Mouse (Mus musculus) embryonic facial prominence, embryonic 10.5 days (tissue): ENCODE results near the gene Scarf1. TPM values are rescaled to one million over a fixed set of nuclear protein-coding genes. Genes with fewer than 3 reads are reported as not detected.
A peak's percentile ranks its signal among the peaks of the same experiment; 100 is the strongest.

Experiments
- DNase-seq: peaks from one replicate; pipeline ENCODE4 v3.0.0-alpha.2; 2017; ENCODE audit warnings: low spot score
- H3K27ac ChIP-seq: fragments of 300-500 bp; sonication (generic); replicated peaks from 2 replicates; pipeline ENCODE4 v1.5.1; 2016; ENCODE audit warnings: mild to moderate bottlenecking
- H3K27me3 ChIP-seq: fragments of 300-500 bp; sonication (generic); replicated peaks from 2 replicates; pipeline ENCODE4 v1.6.1; 2016; ENCODE audit warnings: low read depth, mild to moderate bottlenecking; ENCODE audit not compliant: poor library complexity, severe bottlenecking
- H3K36me3 ChIP-seq: fragments of 300-500 bp; sonication (generic); replicated peaks from 2 replicates; pipeline ENCODE4 v1.6.1; 2016; ENCODE audit warnings: mild to moderate bottlenecking, moderate library complexity
- H3K4me1 ChIP-seq: fragments of 300-500 bp; sonication (generic); 2 replicates; pipeline ENCODE4 v1.6.1; 2016
- H3K4me3 ChIP-seq: fragments of 300-500 bp; sonication (generic); 2 replicates; pipeline ENCODE4 v1.5.1; 2016; ENCODE audit warnings: mild to moderate bottlenecking, moderate library complexity
- H3K9me3 ChIP-seq: fragments of 300-500 bp; sonication (generic); 2 replicates; pipeline ENCODE4 v1.6.1; 2016; ENCODE audit warnings: mild to moderate bottlenecking
- WGBS: fragments of 180-500 bp; shearing (Covaris S2); methylation state at CpG from one replicate; pipeline ENCODE4 v1.1.7; 2016; 5-methylcytosine and 5-hydroxymethylcytosine counted together
- polyA plus RNA-seq: library from polyadenylated mRNA; unstranded; fragments of >200 nt; fragmentation: Nextera tagmentation; extraction: Ambion mirVana; gene quantifications from 2 replicates; pipeline ENCODE4 v1.2.1, GENCODE M21; 2016

The Scarf1 gene
- polyA plus RNA-seq, 1 experiment from 2014 or later: 4.8 TPM

DNA sequence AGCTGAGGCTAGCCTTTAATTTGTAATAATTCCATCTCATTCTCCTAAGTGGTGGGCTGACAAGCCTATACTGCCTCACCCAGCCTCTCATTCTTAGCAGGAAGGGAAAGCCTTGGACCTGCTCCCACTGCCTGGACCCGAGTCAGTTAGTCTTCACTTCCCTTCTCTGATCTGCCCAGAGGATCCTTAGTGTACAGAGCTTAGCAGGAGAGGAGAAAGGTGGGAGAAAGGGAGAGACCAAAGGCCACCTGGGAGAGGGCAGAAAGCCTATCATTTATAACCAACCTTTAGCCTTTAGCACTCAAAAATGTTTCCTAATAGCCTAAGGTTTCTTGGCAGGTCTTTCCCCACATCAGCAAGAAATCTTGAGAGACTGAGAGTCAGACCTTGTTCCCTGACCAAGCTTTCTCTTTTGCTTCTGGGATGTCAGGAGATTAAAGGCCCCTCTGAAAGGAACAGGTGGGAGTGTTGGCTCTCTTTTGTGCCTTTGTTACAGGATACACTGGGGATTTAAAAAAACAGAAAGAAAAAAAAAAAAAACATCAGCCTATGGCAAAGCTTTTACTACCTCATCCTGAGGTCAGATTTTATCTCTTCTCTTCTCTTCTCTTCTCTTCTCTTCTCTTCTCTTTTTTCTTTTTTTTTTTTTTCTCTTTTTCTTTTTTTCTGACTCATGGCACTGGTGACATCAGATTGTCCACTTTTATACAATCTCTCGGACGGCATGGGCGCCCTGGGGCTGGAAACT lies 21.1 kb downstream of the Scarf1 start:
- Histone ChIP-seq H3K27me3 (peaks cover 12% of the 10 kb centered on the region; the same call in 1 of the 2 replicates), H3K4me1 (peaks cover 41% of the 10 kb centered on the region), H3K9me3 (no peaks in the 10 kb centered on the region), H3K36me3 (no peaks in the 10 kb centered on the region), H3K4me3 (no peak overlapping the region), H3K27ac (no peak overlapping the region)
- 47% methylated on average over 4 of the region's 4 CpGs for WGBS
- DNase-seq: no peak

DNA sequence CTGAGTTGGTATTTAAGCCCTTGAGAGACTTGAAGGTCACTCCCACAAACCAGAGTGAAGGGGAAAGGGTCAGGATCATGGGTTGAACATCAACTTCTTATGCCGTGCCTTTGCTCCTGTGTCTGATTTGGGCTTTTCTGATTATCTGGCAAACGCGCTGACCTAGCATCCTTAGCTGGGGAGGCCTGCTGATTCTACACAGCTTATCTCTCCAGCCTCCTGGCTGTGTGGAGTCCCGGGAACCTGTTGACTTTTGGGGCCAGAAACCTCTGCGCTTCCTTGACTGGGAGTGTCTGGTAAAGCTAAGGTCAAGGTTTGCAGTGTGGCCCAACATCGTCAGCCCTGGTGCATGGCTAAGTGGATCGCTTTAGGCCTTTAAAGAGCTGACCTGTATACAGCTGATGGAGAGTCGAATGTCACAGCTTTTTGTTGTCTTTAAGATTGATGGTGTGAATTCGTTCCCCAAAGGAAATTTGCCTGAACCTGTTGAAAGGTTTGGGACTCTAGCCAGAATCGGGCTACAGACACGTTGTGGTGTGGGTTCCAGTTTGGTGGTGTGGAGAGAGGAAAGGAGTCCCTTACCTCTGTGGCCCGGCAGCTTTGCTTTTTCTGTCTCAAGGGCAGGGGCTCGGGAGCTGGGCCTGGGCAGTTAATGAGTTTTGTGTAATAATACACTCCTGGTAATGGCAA lies 21.9 kb downstream of the Scarf1 start:
- H3K27me3 ChIP-seq: peaks cover 12% of the 10 kb centered on the region; the same call in 1 of the 2 replicates
- H3K36me3 ChIP-seq: no peaks in the 10 kb centered on the region
- H3K27ac ChIP-seq: no peak overlapping the region
- no peaks in the 10 kb centered on the region for H3K9me3 ChIP-seq
- H3K4me3 ChIP-seq: no peak overlapping the region
- H3K4me1 ChIP-seq: peaks cover 43% of the 10 kb centered on the region
- WGBS: 58% methylated on average over 13 of the region's 13 CpGs
- no peak for DNase-seq

DNA sequence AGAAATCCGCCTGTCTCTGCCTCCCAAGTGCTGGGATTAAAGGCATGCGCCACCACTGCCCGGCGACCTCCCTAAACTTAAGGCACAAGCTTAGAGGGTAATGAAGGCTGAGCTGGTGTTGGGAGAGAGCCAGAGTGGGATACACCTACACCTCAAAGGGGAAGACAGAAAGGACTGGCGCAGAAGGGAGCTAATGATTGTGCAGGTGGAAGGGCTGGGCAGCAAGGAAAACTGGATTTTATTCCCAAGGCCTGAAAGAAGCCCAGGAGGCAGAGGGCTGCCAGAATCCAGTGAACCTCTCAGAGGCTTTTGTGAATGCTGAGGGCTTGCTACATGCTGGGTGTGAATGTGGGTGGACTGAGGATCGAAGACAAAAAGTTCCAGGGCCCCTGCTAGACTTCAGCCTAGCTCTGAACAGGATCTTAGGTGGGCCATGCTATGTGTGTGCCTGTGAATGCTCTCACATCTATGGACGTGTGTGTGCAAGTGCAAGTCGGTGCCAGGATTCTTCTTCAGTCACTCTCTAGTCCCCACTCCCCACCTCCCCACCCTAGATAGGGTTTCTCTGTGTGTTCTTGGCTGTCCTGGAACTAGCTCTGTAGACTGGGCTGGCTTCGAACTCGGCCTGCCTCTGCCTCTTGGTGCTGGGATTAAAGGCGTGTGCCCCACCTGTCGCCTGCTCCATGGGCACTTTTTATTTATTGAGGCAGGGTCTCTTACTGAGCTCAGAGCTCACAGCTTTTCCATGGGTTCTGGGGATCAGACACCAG lies 23.1 kb downstream of the Scarf1 start:
- no peak overlapping the region for H3K27ac ChIP-seq
- H3K36me3 ChIP-seq: no peaks in the 10 kb centered on the region
- H3K4me3 ChIP-seq: no peak overlapping the region
- WGBS: 92% methylated on average over 12 of the region's 12 CpGs
- no peaks in the 10 kb centered on the region for H3K9me3 ChIP-seq
- H3K4me1 ChIP-seq: peaks cover 52% of the 10 kb centered on the region
- no peak for DNase-seq
- H3K27me3 ChIP-seq: peaks cover 12% of the 10 kb centered on the region; the same call in 1 of the 2 replicates

DNA sequence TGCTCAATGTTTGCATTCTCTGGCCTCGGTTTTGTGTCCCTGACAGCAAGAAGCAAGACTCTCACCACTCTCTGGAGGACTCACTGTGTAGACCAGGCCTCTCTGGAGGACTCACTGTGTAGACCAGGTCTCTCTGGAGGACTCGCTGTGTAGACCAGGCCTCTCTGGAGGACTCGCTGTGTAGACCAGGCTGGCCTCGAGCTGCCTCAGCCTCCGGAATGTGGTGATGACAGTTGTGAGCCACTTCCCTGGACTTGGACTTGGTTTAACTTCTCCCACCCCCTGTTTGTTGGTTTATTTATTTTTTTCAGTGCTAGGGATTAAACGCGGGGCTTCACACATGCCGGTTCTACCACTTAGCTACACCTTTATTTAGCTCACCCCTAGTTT lies 23.7 kb downstream of the Scarf1 start:
- no peak for DNase-seq
- Histone ChIP-seq H3K9me3 (no peaks in the 10 kb centered on the region), H3K36me3 (no peaks in the 10 kb centered on the region), H3K4me3 (no peak overlapping the region), H3K27me3 (peaks cover 12% of the 10 kb centered on the region; the same call in 1 of the 2 replicates), H3K27ac (no peak overlapping the region), H3K4me1 (peaks cover 47% of the 10 kb centered on the region)
- 86% methylated on average over 8 of the region's 8 CpGs for WGBS

DNA sequence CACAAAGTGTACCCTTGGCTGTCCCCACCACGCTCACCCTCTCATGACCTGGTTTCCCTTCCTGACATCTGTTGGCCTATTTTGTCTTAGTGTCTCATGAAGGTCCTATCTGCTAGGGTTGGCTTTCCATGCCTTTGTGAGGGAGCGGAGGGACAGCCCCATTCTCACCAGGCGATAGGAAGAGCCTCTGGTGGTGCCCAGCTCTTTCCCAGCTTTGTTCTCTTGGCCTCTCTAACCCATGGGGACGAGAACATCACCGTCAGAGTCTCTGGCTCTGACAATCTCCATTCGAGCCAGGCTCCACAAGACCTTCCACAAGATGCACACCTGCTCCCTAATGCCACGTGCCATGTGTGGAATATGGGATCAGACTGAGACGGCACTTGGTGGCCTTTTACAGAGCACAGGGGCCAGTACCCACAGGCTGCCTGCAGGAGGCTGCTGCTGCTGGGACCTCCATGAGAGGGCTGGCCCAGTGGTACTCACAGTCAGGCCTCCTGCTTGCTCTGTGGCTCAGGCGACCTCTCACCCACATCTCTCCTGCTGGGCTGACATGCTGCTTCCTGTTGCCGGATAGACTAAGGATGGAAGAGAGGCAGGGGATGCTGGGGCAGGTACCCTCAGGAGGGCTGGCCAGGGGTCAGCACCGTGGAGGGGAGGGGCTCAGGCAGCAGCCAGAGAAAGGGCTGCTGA lies 24.3 kb downstream of the Scarf1 start:
- 0 out of 2 replicates have a peak overlapping the region, but pooled peaks have one; percentile 23 for H3K4me3 ChIP-seq
- DNase-seq: peak; percentile 44
- H3K27me3 ChIP-seq: peaks cover 8% of the 10 kb centered on the region; the same call in 1 of the 2 replicates
- no peaks in the 10 kb centered on the region for H3K36me3 ChIP-seq
- no peaks in the 10 kb centered on the region for H3K9me3 ChIP-seq
- peak overlapping the region; percentile 76 for H3K27ac ChIP-seq
- WGBS: 49% methylated on average over 11 of the region's 11 CpGs
- H3K4me1 ChIP-seq: peaks cover 41% of the 10 kb centered on the region

DNA sequence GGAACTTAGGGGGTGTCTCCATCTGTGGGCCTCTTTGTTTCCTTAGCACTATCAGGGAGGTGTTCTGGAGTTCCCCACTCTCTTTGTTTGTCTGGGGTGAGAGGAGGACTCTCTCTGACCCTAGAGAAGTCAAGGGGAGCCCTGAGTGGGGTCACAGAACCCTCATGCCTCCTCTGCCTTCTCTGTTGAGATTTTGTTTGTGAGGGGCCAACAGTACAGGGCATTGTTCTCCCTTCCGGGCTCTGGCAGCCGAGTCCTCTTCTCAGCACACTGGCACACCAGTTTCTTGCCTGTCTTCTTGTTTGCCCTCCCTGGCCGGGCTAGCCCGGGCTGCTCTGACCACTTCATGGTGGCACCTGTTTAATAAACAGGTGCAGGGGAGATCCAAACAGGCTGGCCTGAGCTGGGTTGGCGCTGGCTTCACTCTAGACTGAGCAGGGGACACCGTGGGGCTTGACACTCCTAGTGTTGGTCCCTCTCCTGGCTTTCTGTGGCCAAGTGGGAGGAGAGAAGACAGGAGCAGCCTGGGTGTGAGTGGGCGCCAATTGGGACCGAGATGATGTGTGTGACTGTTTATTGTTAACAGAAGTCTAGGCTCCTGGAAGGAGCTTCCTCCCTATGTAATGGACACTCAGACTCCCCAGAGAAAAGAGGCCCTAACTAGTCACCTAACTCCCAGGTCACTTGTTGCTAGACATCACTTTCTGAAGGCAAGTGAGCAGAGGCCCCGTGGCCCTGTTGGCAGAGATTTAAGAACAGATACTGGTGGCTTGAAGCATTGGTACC lies 25.0 kb downstream of the Scarf1 start:
- Histone ChIP-seq H3K4me1 (peaks cover 38% of the 10 kb centered on the region), H3K27me3 (0 out of 2 replicates have a peak, but pooled peaks cover under 1% of the 10 kb centered on the region), H3K9me3 (no peaks in the 10 kb centered on the region), H3K36me3 (no peaks in the 10 kb centered on the region), H3K27ac (peak overlapping the region; percentile 76), H3K4me3 (0 out of 2 replicates have a peak overlapping the region, but pooled peaks have one; percentile 23)
- no peak for DNase-seq
- 52% methylated on average over 9 of the region's 9 CpGs for WGBS

DNA sequence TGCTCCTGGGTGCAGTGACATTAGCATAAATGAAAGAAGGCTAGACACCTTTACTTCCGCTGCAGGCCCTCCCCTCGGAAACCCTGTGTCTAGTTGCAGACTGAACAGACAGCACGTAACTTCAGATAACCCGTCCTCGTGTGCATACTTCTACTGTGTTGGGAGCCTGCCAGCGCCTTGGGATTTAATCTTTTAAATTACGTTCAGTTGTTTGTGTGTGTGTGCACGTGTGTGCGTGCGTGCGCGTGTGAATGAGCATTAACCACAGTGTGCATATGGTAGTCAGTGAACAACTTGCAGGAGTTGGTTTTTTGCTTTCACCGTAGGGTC lies 25.6 kb downstream of the Scarf1 start:
- H3K4me1 ChIP-seq: peaks cover 38% of the 10 kb centered on the region
- DNase-seq: no peak
- no peaks in the 10 kb centered on the region for H3K27me3 ChIP-seq
- H3K36me3 ChIP-seq: no peaks in the 10 kb centered on the region
- no peaks in the 10 kb centered on the region for H3K9me3 ChIP-seq
- WGBS: 91% methylated on average over 13 of the region's 13 CpGs
- no peak overlapping the region for H3K27ac ChIP-seq
- no peak overlapping the region for H3K4me3 ChIP-seq

DNA sequence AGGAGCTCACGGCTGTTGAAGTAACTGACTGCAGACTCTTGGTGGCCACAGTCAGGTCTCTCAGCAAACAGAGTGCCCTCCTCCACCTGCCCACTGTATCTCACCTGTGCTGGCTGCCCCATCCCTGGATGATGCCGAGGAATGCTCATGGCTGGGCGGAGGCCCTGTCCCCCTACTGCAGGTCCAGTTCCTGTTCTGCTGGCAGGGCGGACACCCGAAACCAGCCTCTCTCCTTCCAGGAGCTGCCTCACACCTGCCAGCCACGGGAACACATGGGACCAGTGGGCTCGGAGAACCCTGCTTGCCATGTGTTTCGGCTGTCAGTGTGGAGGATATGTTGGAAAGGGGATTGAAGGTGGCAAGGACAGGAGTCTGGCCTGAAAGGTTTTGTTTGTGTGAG lies 26.9 kb downstream of the Scarf1 start:
- Histone ChIP-seq H3K4me1 (peaks cover 34% of the 10 kb centered on the region), H3K27me3 (no peaks in the 10 kb centered on the region), H3K9me3 (no peaks in the 10 kb centered on the region), H3K4me3 (no peak overlapping the region), H3K27ac (no peak overlapping the region), H3K36me3 (no peaks in the 10 kb centered on the region)
- WGBS: 83% methylated on average over 8 of the region's 8 CpGs
- DNase-seq: no peak

DNA sequence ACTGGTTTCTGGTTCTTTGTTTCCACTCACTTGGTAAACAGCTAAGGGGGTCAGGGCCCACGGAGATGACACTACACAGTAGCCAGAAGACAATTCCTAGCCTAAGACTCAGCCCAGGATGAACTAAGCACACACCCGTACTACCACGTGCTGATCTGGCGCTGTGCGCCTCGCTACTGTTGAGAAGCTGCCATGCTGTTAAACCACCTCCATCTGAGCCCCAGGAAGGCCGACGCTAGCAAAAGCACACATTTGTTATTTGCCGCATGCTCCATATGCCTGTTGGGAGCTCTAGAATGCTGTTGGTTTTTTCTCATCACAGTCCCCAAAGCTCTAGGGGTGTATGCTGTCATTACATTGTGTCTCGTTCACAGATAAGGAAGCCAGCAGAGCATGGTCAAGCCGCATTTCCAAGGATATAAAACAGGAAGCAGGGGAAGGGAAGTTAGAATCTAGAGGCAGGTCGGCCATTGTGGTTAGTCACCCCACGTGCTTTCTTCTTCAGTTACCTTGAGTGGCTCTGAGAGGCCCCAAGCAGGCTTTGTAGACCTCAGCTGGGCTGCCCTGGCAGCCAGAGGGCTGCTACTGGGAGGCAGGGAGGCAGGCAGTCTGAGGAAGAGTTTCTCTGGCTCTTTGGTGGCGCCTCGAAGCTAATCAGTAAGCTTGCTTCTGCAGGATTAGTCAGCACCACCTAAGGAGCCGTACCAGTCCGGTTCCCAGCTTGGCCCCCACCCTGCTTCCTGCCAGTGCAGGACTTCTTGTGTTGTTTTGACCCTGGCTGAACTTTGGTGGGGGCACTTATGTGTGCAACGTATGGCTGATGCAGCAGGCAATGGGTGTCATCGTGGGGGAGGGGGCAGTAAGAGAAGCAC lies 27.6 kb downstream of the Scarf1 start:
- H3K4me3 ChIP-seq: no peak overlapping the region
- DNase-seq: no peak
- H3K9me3 ChIP-seq: no peaks in the 10 kb centered on the region
- H3K4me1 ChIP-seq: peaks cover 32% of the 10 kb centered on the region
- no peaks in the 10 kb centered on the region for H3K27me3 ChIP-seq
- H3K27ac ChIP-seq: peak overlapping the region; percentile 52; the same call in 1 of the 2 replicates
- WGBS: 79% methylated on average over 19 of the region's 19 CpGs
- H3K36me3 ChIP-seq: no peaks in the 10 kb centered on the region; the same call in 1 of the 2 replicates

DNA sequence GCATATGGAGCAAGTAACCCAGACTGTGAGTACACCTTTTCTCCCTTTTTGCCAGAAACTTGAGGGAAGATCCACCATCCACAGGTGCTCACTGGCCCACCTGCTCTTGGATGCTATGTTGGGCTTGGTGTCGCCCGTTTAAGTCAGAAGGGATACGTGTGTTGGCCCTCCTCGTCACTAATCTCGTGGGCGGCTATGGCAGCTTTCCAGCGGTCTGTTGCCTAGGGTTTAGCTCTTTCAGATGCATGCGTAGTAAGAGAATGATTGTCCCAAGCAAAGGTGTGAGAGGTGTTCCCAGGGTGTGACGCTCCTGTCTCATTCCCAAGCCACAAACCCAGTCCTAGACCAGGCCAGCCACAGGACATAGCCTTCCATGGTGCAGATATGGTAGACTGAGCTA lies 31.4 kb downstream of the Scarf1 start:
- Histone ChIP-seq H3K4me1 (peaks cover 27% of the 10 kb centered on the region), H3K36me3 (no peaks in the 10 kb centered on the region; the same call in 1 of the 2 replicates), H3K27ac (no peak overlapping the region), H3K9me3 (no peaks in the 10 kb centered on the region), H3K27me3 (no peaks in the 10 kb centered on the region), H3K4me3 (no peak overlapping the region)
- no peak for DNase-seq
- WGBS: 92% methylated on average over 9 of the region's 9 CpGs

DNA sequence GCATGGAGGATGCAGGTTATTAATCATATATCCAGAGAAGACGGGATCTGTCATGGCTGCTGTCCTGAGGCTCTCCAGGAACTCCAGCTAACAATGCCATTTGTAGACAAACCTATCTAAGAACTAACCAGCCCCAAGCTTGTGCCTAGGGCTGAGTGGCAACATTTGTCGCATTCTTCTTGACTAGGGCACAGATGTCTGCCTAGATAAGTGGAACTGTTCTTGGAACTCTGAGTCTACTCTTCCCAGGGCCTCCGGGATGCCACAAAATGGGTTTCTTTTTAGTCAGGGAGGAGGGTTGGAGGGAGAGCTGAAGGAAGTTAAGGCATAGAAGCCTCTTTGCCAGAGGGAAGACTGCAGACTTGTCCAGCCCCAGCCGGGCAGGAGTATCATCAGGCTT lies 32.7 kb downstream of the Scarf1 start:
- no peaks in the 10 kb centered on the region for H3K27me3 ChIP-seq
- WGBS: 74% methylated on average over 4 of the region's 4 CpGs
- no peak overlapping the region for H3K4me3 ChIP-seq
- no peaks in the 10 kb centered on the region for H3K9me3 ChIP-seq
- no peaks in the 10 kb centered on the region; the same call in 1 of the 2 replicates for H3K36me3 ChIP-seq
- no peak overlapping the region for H3K27ac ChIP-seq
- no peak for DNase-seq
- H3K4me1 ChIP-seq: peaks cover 33% of the 10 kb centered on the region
